Mouse (Mus musculus): ENCODE results near the gene Nudt4. TPM values are rescaled to one million over a fixed set of nuclear protein-coding genes. Genes with fewer than 3 reads are reported as not detected.

Gene Nudt4
- 10 to 100 TPM in 2 of 26 experiments, 1 to 10 TPM in 24; 1.4 to 13.4 (median 5.1) TPM for total RNA-seq (2018; cell fraction: chromatin; rRNA removed)
- 10 to 100 TPM; 25.1 to 41.0 (median 33.6) TPM for total RNA-seq (2018; cell fraction: cytosol; rRNA removed)
- total RNA-seq (2018; cell fraction: nucleus; rRNA removed): 10 to 100 TPM in 20 of 26 experiments, 1 to 10 TPM in 6; 7.2 to 25.3 (median 12.7) TPM
- polyA plus RNA-seq (2018): 29.6 to 34.9 TPM (median 34.1 TPM) in 3 replicates

GRCm38 (mm10) chr10:95563851-95564845, at the start of gene Nudt4:
TSS of gene Nudt4 (minus strand) at chr10:95564146.
- no peaks in the 10 kb centered on the region for H3K36me3 ChIP-seq (ENCODE audit: inconsistent target)
- H3K27ac ChIP-seq: peak within 1 kb of the TSS; percentile 53
- H3K79me2 ChIP-seq (ENCODE audit: inconsistent target): peaks cover 40% of the 10 kb centered on the region
- peak within 1 kb of the TSS; percentile 79 for H3K4me3 ChIP-seq (ENCODE audit: inconsistent target)
- WGBS (ENCODE audit: missing documents): 2% methylated on average over 84 of the region's 97 CpGs

DNA sequence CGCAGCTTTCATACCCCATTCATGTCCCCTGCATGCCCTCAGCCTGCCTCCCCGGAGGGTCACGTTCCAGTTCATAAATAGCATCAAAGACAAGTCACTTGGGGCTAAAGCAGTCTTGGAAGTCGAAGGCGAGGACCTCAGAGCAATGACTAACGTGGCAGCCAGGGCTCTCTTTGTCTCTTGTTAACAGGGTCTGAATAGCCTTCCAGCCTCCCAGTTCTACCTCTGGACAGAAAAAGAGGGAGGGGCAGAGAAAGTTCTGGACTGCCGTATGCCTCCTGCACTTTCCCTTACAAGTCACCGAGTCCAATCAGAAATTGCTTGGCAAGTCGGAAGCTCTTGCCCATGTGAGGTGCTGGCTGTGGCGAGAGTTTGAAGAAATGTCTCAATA, 47.4 kb upstream of the Nudt4 start:
- no peaks in the 10 kb centered on the region for H3K36me3 ChIP-seq (ENCODE audit: inconsistent target)
- WGBS (ENCODE audit: missing documents): 79% methylated on average over 10 of the region's 10 CpGs
- no peaks in the 10 kb centered on the region for H3K79me2 ChIP-seq (ENCODE audit: inconsistent target)
- H3K27ac ChIP-seq: no peak overlapping the region
- H3K4me3 ChIP-seq (ENCODE audit: inconsistent target): no peak overlapping the region

DNA sequence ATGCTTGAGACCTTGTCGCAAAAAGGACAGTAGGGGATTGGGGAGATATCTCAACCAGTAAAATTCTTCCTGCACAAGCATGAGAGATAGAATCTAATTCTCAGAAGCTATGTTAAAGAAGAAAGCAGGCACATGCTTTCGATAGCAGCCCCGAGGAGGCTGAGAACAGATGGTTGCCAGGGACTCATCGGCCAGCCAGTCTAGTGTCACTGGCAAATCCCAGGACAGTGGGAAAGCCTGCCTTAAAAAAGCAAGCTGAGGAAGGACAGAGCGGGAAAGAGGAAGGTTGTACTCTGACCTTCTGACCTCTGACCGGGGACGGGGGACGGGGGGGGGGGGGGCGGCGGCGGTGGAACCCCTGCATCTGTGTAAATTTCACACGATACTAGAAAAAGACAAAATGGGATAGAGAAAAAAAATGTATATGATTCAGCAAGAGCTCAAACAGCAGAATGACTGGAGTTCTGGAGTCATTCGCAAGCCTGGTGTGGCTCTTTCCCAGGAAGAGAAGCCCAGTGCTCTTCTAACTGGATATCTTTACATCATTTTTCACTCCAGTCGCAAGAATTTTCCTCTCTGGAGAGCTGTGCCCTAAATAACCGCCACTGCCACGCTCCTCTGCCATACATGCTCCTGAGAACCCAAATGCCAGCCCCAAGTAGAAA, 46.9 kb upstream of the Nudt4 start:
- 59% methylated on average over 12 of the region's 16 CpGs for WGBS (ENCODE audit: missing documents)
- H3K4me3 ChIP-seq (ENCODE audit: inconsistent target): no peak overlapping the region
- H3K36me3 ChIP-seq (ENCODE audit: inconsistent target): no peaks in the 10 kb centered on the region
- H3K79me2 ChIP-seq (ENCODE audit: inconsistent target): no peaks in the 10 kb centered on the region
- no peak overlapping the region for H3K27ac ChIP-seq

GRCm38 (mm10) chr10:95604979-95605613, 41.1 kb upstream of the Nudt4 start:
- Histone ChIP-seq H3K4me3 (ENCODE audit: inconsistent target) (no peak overlapping the region), H3K36me3 (ENCODE audit: inconsistent target) (no peaks in the 10 kb centered on the region), H3K27ac (no peak overlapping the region), H3K79me2 (ENCODE audit: inconsistent target) (no peaks in the 10 kb centered on the region)
- 51% methylated on average over 22 of the region's 22 CpGs for WGBS (ENCODE audit: missing documents)

- H3K79me2 ChIP-seq (ENCODE audit: inconsistent target): no peaks in the 10 kb centered on the region
- WGBS (ENCODE audit: missing documents): 83% methylated on average over 5 of the region's 5 CpGs
- no peak overlapping the region for H3K27ac ChIP-seq
- no peaks in the 10 kb centered on the region for H3K36me3 ChIP-seq (ENCODE audit: inconsistent target)
- no peak overlapping the region for H3K4me3 ChIP-seq (ENCODE audit: inconsistent target)
Observed at GRCm38 (mm10) chr10:95600527-95600926, 36.6 kb upstream of the Nudt4 start.

- Histone ChIP-seq H3K36me3 (ENCODE audit: inconsistent target) (no peaks in the 10 kb centered on the region), H3K4me3 (ENCODE audit: inconsistent target) (no peak overlapping the region), H3K79me2 (ENCODE audit: inconsistent target) (no peaks in the 10 kb centered on the region), H3K27ac (no peak overlapping the region)
- WGBS (ENCODE audit: missing documents): 63% methylated on average over 6 of the region's 7 CpGs
Observed at GRCm38 (mm10) chr10:95599740-95600139, 35.8 kb upstream of the Nudt4 start.

- Histone ChIP-seq H3K79me2 (ENCODE audit: inconsistent target) (no peaks in the 10 kb centered on the region), H3K27ac (no peak overlapping the region), H3K4me3 (ENCODE audit: inconsistent target) (no peak overlapping the region), H3K36me3 (ENCODE audit: inconsistent target) (no peaks in the 10 kb centered on the region)
- 91% methylated on average over 15 of the region's 15 CpGs for whole genome bisulfite sequencing (ENCODE audit: missing documents)
Observed at GRCm38 (mm10) chr10:95598056-95598587, 34.2 kb upstream of the Nudt4 start.

- H3K79me2 ChIP-seq (ENCODE audit: inconsistent target): no peaks in the 10 kb centered on the region
- H3K36me3 ChIP-seq (ENCODE audit: inconsistent target): no peaks in the 10 kb centered on the region
- H3K27ac ChIP-seq: no peak overlapping the region
- no peak overlapping the region for H3K4me3 ChIP-seq (ENCODE audit: inconsistent target)
- WGBS (ENCODE audit: missing documents): 82% methylated on average over 8 of the region's 8 CpGs
Observed at GRCm38 (mm10) chr10:95595852-95596639, 32.1 kb upstream of the Nudt4 start.

- 84% methylated on average over 11 of the region's 11 CpGs for WGBS (ENCODE audit: missing documents)
- no peak overlapping the region for H3K27ac ChIP-seq
- H3K4me3 ChIP-seq (ENCODE audit: inconsistent target): no peak overlapping the region
- H3K36me3 ChIP-seq (ENCODE audit: inconsistent target): no peaks in the 10 kb centered on the region
- no peaks in the 10 kb centered on the region for H3K79me2 ChIP-seq (ENCODE audit: inconsistent target)
Observed at GRCm38 (mm10) chr10:95594414-95594813, 30.5 kb upstream of the Nudt4 start.

- no peak overlapping the region for H3K4me3 ChIP-seq (ENCODE audit: inconsistent target)
- 94% methylated on average over 4 of the region's 4 CpGs for WGBS (ENCODE audit: missing documents)
- H3K36me3 ChIP-seq (ENCODE audit: inconsistent target): no peaks in the 10 kb centered on the region
- H3K79me2 ChIP-seq (ENCODE audit: inconsistent target): no peaks in the 10 kb centered on the region
- H3K27ac ChIP-seq: no peak overlapping the region
Observed at GRCm38 (mm10) chr10:95591257-95591656, 27.3 kb upstream of the Nudt4 start.

GRCm38 (mm10) chr10:95590196-95590595, 26.2 kb upstream of the Nudt4 start:
- no peaks in the 10 kb centered on the region for H3K36me3 ChIP-seq (ENCODE audit: inconsistent target)
- no peak overlapping the region for H3K27ac ChIP-seq
- WGBS (ENCODE audit: missing documents): 21% methylated on average over 6 of the region's 6 CpGs
- H3K79me2 ChIP-seq (ENCODE audit: inconsistent target): no peaks in the 10 kb centered on the region
- H3K4me3 ChIP-seq (ENCODE audit: inconsistent target): no peak overlapping the region

DNA sequence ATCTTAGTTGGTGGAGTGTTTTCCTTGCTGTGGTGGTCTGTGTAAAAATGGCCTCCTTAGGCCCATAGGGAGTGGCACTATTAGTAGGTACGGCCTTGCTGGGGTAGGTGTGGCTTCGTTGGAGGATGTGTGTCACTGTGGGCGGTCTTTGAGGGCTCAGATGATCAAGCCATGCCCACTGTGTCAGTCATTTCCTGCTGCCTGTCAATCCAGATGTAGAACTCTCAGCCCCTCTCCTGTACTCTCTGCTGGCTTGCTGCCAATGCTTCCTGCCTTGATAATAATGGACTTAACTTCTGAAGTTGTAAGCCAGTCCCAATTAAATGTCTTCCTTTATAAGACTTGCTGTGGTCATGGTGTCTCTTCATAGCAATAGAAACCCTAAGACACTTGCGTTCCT, 25.2 kb upstream of the Nudt4 start:
- Histone ChIP-seq H3K79me2 (ENCODE audit: inconsistent target) (no peaks in the 10 kb centered on the region), H3K4me3 (ENCODE audit: inconsistent target) (no peak overlapping the region), H3K27ac (no peak overlapping the region), H3K36me3 (ENCODE audit: inconsistent target) (no peaks in the 10 kb centered on the region)
- WGBS (ENCODE audit: missing documents): 90% methylated on average over 4 of the region's 4 CpGs

DNA sequence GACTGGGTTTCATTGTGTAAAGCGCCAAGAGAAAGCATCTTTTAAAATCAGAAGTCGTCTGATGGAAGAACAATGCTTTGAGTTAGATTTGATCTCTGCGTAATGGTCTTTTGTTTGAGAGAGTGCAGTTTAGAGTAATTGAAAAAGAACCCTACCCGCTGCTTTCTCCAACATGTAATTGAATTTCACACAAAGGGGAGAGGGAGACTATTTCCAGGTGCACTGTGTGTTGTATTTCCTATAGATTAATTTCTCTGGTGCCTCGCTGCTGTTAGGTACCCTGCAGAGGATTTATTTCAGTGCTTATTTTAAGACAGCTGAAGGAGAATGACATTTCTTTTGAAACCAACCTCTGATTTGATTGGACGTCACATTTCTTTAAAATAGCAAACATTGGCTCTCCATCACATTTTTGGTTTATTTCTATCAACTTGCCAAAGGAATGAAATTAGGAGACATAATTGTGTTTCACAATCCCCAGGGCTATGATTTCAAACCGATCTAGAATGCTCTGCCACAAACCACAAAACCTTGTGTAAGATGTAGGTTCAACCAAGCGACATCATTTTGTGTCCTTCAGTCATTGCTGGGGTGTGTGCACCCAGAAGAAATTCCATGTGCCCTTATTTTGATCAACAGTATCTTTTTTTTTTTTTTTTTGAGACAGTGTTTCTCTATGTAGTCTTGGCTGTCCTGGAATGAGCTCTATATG, 23.7 kb upstream of the Nudt4 start:
- Histone ChIP-seq H3K27ac (no peak overlapping the region), H3K79me2 (ENCODE audit: inconsistent target) (no peaks in the 10 kb centered on the region), H3K36me3 (ENCODE audit: inconsistent target) (no peaks in the 10 kb centered on the region), H3K4me3 (ENCODE audit: inconsistent target) (no peak overlapping the region)
- 68% methylated on average over 8 of the region's 8 CpGs for WGBS (ENCODE audit: missing documents)
